In genomic region chr13:110688796-110689195, GRCm38 (mm10) we compare ENCODE assay signal across 16 mouse cellular contexts.
DNase-seq lines count a peak whose midpoint lies in the region.
"Had no signal": no experiment of that assay in that cellular context is flagged by ENCODE, and none has a peak within 500 bp of the region (broad histone marks: within the 10 kb centered on the region; RNA-seq: fewer than 3 reads in every experiment).

No protein-coding gene starts in this region.

- DNase-seq in embryo, embryonic 10 days (ENCODE audit: low spot score), result peak; percentile 21
- no peak for DNase-seq in embryo, embryonic 9.5 days (ENCODE audit: extremely low spot score)
- peak; percentile 8 for DNase-seq in left cerebral cortex, postnatal 4 days
- no peak for DNase-seq in left cerebral cortex, adult 18-20 months (ENCODE audit: low spot score in 2 of 2)
- DNase-seq in retina, postnatal 1 day, result peak; percentile 40
- DNase-seq in retina, embryonic 14.5 days (ENCODE audit: low spot score), result no peak
- DNase-seq: adrenal gland, adult 2 months; adrenal gland, postnatal 14 days; cerebellum, adult 18-20 months; cerebellum, adult 9-10 months; forebrain, postnatal 0 days; gastrocnemius, adult 2 months; gastrocnemius, postnatal 14 days; heart, adult 18-20 months; heart, postnatal 14 days; heart, postnatal 4 days had no signal

- intact Hi-C loops in left cerebral cortex, postnatal 4 days (cut with DNase I), result no loop called here

Comparison
In these comparisons a context has a peak if more than half of its experiments do, and no peak if none do; other contexts are left out.
1. DNase-seq: peak in embryo, embryonic 10 days (single experiment), left cerebral cortex, postnatal 4 days (single experiment) and retina, postnatal 1 day (single experiment); none in embryo, embryonic 9.5 days (single experiment), left cerebral cortex, adult 18-20 months (0 of 2) and retina, embryonic 14.5 days (single experiment).